Mouse (Mus musculus): ENCODE measurements around the gene Kbtbd13.
"Not testable (repeated sequence)": the region's sequence is repeated elsewhere in the genome, so short reads cannot be mapped to it uniquely, and the experiment has no call there.

Kbtbd13 gene

GRCm38 (mm10) chr9:65347112-65347850 is 44.2 kb downstream of the Kbtbd13 start:
- DNase-seq (ENCODE audit: low spot score): no peak

GRCm38 (mm10) chr9:65346476-65347111 is 44.9 kb downstream of the Kbtbd13 start:
- peak; percentile 28 for DNase-seq (ENCODE audit: low spot score)

- peak; percentile 91 for DNase-seq (ENCODE audit: low spot score)
Observed at GRCm38 (mm10) chr9:65345854-65346475, 45.5 kb downstream of the Kbtbd13 start, which contains the start of gene Pdcd7. Gene Pdcd7 (plus strand): TSS chr9:65346104.

DNA sequence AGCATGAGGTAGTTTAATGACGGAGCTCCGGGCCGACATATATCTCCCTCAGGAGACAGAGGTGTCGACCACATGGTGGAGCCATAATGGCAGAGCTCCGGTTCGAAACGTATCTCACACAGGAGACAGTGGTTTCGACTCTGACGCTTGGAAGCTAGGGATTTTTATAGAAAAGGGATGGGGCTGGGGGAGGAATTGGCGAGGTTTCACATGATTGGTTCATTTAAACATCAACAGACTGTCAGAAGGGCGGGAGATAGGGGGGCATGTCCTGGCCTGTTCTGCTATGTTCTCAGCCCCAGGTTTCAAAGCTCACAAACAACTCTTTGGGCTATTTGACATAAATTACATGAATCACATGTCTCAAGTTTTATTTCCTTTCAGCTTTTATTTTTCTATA is 46.0 kb downstream of the Kbtbd13 start:
- DNase-seq (ENCODE audit: low spot score): not testable (repeated sequence)

DNA sequence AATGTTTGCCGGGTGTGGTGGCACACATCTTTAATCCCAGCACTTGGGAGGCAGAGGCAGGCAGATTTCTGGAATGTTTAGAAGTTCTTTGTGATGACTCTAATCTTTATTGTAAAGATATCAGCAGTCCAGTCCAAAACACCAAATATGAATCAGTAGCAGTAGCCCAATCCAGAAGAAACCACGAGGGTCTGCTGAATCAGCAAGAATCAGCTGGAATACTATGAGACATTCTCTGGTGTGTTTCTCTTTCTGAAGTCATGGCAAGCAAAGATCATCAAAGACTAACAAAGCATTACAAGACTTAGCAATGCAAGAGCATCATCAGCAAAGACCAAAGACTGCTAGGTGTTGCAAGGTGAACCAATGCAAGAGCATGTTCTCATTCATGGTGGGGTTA is 51.0 kb downstream of the Kbtbd13 start:
- no peak for DNase-seq (ENCODE audit: low spot score)

DNA sequence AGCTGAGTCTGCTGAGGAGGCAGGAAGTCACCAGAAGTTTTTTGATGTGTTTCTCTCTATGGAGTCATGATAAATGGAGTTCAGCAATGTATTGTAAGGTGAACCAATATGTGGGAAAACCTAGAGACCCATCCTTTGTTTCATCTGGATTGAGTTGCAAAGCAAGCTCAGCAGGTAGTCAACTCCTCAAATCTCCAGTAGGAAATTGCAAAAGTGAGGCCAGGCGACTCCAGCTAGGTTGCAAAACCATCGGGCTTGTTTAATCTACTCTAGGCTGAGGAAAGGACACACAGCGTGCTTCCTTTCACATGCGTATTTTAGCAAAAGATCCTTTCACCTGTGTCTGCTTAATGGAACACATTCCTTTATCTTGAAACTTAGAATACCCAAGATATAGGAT is 52.3 kb downstream of the Kbtbd13 start:
- DNase-seq (ENCODE audit: low spot score): no peak
